Mouse (Mus musculus) gastrocnemius, postnatal 14 days (tissue): ENCODE measurements around the gene Acacb. TPM values are rescaled to one million over a fixed set of nuclear protein-coding genes. Genes with fewer than 3 reads are reported as not detected.
A peak's percentile ranks its signal among the peaks of the same experiment; 100 is the strongest.

Experiments used
- DNase-seq: peaks from one replicate; pipeline ENCODE4 v3.0.0; 2021; ENCODE audit warnings: mixed read lengths
- intact Hi-C: fragments of 180-260 bp; cut with DNase I; formaldehyde crosslinking; loops from one replicate; pipeline ENCODE4 v1.15.1; 2025; ENCODE audit warnings: low total_unique reads
- total RNA-seq, 2 experiments: library from RNA; stranded (reverse); gene quantifications; 2 replicates each; pipeline ENCODE4 v1.2.3; 2021

The Acacb gene
- total RNA-seq, 2 experiments from 2014 or later, result 66.4 to 98.1 TPM

DNA sequence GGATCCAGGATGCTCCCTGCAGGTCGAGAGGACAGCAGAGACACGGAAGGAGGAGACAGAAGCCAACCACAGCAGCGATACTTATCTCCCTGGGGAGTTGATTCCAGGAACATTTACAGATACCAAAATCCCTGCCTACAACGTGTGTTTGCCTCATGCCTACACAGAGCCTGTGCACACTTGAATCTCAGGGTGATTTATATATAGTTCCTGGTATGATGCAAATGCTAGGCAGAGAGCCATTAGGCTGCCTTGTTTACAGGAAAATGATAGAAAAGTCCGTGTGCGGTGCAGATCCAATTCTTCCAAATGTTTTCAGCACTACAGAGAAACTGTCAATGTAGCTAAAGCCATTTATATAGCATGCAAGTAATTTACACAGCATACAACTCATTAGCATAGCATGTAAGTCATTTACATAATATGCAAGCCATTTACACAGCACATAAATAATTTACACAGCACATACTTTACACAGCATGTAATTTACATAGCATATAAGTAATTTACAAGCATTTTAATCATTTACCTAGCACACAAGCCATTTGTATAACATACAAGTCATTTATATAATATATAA is 16.9 kb downstream of the Acacb start:
- intact Hi-C loops, result no loop called here
- no peak for DNase-seq

DNA sequence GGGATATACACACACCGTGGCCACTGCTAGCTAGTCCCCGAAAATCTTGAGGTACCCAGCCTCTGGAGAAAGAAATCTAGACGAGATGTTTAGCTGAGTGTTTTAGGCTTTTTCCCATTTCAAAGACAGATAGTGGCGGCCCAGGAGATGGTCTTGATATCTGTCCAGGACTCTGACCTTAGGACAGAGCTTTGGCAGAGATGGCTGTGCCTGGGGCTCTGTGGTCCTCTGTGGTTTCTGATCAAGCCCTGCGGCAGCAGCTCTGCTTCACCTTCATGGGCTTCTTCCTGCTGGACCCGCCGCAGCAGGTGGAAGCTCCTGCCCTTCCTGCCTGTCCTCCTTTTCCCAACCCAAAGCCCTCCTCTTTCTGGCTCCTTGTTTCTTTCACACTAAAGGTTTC is 24.0 kb downstream of the Acacb start:
- DNase-seq, result no peak
- intact Hi-C loops, result no loop called here

DNA sequence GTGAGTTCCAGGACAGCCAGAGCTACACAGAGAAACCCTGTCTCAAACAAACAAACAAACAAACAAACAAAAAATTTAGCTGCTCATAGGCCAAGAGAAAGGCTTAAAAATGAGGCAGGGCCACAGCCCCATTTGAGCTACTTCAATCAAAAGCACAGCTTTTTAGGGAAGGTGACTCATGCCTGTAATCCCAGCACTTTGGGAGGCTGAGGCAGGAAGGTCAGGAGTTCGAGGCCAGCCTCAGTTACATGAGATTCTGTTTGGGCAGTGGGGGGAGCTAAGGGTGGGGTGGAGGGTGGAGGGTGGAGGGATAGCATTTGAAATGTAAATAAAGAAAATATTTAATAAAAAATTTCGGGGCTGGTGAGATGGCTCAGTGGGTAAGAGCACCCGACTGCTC is 26.6 kb downstream of the Acacb start:
- intact Hi-C loops, result no loop called here
- DNase-seq, result no peak

DNA sequence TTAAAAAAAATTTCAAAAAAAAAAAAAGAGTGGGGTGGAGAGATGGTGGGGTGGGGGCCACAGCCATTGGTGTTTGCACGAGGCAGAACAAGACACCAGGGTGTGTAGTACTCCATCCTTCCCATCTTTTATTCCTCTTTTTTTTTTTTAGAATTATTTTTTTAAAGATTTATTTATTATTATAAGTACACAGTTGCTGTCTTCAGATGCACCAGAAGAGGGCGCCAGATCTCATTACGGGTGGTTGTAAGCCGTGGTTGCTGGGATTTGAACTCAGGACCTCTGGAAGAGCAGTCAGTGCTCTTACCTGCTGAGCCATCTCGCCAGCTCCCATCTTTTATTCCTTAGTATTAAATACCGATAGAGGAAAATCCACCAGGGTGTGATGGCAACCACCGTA is 27.1 kb downstream of the Acacb start:
- intact Hi-C loops, result no loop called here

DNA sequence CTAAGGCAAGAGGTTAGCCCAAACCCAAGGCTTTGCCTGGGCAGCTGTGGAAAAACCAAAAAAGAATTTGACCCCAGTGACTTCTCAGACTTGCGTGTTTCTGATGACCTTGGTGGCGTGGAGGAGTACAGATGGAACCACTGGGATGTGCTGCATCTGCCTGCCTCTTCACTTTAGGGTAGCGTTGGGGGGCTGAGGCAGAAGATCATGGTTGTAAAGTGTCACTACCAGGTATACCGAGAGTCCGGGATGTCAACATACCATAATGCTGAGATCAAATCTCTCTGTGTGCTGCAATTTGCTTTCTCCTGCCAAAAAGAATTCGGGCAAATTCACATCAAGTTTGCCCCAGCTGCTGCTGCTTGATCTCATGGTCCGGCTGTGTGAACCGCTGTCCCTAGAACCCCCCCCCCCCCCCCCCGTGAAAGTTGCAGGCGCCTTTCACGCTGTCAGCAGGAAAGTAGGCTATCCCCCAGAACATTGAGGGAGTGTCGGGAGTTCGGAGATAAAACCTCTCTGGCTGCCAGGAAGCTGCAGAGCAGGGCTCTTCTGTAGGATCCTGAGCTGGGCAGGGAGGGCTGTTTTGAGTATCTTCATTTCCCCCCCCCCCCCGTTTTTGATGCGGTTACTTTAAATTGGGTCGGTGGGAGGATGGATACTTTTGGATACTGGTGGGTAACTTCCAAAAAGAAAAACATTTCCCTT is 27.7 kb downstream of the Acacb start:
- no peak for DNase-seq
- intact Hi-C loops, result no loop called here

More for the DNA sequence above, 27.1 kb downstream of the Acacb start:
- DNase-seq, result no peak

DNA sequence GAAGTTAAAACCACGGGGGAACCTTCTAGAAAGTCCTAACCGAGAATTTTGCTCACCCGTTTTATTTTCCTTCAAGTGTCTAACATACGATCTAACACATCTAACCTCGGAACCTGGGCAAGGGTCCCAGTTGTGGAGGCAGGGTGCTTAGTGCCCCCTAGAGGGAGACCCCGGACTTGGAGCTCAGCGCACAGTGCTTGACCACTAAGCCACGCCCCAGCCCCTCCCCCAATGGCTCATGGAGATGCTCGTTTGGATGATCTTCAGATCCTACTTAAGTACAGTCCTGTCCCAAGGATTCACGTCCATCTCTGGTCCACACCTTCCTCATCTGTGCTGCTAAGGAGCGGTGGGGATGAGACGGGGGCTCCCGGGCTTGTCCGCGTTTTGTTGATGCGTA is 28.3 kb downstream of the Acacb start:
- intact Hi-C loops, result no loop called here
- peak; percentile 63 for DNase-seq

DNA sequence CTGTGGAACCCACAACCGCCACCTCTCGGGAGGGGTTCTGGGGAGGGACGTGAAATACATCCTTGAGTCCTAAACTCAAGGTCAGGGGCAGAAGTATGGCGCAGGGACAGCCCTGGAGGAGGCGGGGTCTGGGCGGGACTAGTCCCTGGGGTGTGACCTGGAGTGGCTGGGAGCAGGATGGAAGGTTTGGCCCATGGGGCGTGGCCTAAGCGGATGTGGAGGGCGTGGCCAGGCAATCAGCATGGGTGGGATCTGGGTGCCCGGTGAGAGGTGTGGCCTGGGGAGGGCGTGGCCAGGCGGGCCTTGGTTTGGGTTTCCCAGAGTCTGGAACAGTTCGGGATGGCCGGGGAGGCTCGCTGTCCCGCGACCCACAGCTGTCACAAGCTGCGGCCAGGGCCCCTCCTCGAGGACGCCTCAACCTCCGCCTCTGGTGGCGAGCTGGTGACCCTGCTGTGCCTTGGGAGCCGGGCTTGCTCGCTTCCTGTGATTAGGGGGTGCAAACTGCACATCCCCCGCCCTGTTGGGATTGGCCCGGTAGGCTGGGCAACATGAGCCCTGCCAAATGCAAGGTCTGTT is 29.3 kb downstream of the Acacb start:
- intact Hi-C loops, result no loop called here
- DNase-seq, result peak; percentile 97

DNA sequence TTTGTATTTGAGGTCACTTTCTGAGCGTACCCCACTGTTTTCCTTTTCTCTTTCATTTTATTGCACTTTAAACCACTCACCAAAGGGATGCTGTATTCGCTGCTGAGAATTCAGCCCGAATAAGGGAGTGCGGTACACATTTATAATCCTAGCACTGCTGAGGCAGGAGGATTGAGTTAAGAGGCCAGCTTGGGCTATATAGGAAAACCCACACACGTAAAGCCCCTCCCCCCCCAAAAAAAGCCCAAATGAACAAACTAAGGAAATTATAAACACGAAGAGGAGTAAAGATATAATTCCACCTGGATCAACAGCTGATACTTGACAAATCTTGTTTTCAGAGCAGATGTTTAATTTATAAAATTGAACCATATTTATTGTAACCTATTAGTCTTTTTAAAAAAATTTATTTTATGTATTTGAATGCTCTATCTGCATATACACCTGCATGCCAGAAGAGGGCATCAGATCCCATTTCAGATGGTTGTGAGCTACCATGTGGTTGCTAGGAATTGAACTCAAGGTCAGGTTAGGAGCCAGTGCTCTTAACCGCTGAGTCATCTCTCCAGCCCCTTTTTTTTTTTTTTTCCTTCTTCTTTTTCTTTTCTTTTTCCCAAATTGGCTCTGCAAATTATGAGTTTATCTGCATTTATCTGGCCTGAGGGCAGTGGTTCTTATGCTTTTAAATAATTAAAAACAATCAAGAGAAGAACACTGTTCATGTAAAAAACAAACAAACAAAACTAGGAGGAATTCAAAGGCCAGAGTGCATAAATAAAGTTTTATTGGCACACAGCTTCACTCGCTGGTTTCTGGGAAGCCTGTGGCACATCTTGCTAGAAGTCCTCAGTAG is 30.4 kb downstream of the Acacb start:
- DNase-seq, result no peak
- intact Hi-C loops, result no loop called here

DNA sequence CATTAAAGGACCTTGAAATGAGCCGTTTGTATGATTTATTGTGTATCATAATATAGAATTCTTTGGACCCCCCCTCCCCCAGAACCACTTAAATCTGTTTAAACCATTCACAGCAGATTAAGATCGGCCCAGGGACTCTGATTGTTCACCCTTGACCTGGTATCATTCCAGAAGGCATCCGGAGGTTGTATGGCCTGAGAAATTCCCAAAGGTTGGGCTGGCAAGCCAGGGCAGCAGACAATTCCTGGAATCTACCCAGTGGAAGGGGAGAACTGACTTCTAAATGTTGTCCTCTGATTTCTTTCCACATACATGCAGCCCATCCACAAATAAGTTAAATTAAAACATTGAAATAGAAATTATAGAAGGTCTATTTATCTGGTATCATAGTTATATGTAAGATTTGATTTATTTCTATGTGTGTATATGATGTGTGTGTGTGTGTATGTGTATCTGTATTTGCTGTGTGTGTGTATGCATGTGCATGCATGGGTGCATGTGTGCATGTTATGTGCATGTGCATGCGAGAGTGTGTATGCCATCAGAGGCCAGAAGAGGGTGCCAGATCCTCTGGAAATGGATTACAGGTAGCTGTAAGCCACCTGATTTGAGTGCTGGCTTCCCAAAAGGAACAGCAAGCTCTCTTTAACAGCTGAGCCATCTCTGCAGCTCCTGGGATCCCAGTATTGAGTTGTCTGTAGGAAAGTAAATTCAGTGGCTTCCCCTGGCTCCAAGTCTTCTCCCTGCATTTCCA is 31.8 kb downstream of the Acacb start:
- DNase-seq, result no peak
- intact Hi-C loops, result no loop called here

DNA sequence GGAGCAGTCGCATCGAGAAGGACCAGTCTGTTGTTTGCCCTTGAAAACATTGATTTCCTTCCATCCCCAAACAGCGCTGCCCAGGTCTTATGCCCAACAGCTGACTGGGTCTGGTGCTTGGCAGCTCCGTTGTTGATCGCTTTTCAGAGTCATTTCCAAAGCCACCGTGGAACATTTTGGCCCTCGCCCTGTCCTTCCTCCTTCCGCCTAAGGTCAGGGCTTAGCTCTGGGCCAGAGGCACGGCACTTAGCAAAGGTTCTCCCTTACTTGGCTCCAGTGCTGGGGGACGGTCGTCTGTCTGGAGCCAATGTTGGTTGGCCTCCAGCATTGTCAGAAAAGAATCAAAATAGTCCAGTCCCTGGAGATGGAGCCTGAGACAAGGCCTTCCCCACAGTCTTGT is 33.2 kb downstream of the Acacb start:
- intact Hi-C loops, result no loop called here
- peak; percentile 64 for DNase-seq

DNA sequence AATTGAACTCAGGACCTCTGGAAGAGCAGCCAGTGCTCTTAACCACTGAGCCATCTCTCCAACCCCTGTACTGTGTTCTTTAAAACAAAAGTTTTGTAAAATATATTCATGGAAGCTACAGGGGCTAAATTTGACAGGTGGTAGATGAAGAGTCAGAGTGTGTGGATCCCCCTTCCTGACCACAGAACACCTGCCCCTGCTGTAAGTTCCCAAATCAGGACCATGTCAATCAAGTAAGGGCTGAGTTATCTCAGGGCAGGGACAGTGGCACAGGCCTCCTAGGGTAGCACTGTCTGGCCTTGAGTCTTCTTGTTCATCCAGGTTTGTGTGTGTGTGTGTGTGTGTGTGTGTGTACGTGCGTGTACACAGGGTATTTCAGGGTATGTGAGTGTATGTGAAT is 37.2 kb downstream of the Acacb start:
- no peak for DNase-seq
- intact Hi-C loops, result no loop called here

DNA sequence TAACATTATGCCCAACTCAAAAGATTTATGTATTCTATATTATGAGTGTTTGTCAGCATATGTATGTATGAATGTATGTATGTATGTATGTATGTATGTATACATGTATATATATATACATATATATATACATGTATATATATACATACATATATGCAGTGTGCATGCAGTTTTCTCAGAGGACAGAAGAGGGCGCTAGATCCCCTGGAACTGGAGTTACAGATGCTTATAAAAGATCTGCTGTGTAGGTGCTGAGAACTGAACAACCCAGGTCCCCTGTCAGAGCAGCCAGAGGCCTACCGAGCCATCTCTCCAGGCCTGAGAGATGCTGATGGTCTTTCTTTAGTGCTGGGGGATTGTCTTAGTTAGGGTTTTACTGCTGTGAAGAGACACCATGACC is 40.8 kb downstream of the Acacb start:
- DNase-seq, result no peak
- intact Hi-C loops, result no loop called here

DNA sequence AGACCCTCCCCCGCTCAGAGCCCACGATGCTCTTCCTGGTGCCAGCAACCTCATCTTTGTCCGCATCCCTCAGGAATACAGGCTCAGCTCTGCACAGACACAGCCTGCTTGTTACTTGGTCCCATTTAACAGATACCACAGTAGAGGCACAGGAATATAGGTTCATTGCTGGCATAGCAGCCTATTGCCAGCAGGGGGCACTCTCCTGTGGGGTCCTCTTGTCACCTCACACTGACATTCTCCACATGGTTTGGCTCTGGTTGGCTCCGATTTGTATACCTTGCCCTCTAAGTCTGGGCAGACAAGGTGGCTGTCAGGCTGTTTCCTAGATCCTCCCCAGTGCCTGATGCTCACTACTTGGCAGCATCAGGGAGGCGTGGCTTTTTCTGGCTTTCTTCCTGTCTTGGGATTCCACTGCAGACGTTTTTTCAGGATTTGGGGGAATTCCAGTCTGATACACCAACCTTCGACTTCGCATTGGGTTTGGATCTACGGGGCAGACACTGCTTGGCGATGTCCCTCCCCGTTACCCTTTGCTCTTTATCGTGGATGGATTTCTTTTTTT is 42.6 kb downstream of the Acacb start:
- intact Hi-C loops, result no loop called here
- DNase-seq, result no peak

DNA sequence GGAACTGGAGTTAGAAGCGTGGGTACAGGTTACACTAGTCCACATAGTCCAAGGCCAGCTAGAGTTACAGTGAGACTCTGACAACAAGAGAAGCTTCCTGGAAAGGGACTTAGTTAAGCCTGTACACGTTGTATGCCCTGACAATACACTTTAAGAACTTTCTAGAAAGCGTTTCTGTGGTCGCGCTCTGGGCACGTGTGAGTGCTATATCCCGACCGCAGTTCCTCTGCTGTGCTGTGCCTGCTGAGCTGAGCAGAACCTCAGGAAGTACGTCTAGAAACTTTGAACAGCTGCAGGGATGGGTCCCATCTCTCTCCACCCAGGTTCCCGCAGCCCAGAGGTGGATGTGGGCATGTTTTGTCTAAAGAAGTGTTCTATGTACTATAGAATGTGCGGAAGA is 47.8 kb downstream of the Acacb start:
- intact Hi-C loops, result no loop called here
- no peak for DNase-seq

DNA sequence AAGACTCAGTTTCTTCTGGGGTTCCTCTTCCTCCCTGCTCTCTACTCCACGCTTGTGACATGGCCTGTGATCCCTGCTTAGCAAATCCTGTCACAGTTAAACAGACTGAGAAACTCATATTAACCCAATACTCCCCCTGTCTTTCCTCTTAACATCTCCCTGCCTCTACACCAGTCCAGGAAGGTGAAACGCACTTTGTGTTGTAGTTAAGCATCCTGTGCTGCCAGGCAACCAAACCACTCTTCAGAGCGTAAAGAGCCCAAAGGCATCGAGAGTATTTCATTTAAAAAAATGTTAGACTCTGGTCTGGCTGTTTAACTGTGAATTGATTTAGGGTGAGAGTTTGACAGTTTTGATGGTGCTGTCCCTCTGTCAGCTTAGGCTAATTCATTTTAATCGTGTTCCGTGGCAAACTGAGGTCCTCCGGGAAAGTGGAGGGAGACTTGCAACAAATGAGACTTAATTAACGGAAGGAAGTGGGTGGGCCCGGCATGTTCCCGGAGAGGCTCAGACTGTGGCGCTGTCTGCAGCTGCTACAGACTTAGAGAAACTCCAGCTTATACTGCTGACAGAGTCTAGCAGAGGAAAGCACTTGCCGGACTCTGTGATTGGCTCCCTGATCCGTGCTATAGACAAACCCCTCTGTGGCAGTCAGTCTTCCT is 52.9 kb downstream of the Acacb start:
- intact Hi-C loops, result no loop called here

DNA sequence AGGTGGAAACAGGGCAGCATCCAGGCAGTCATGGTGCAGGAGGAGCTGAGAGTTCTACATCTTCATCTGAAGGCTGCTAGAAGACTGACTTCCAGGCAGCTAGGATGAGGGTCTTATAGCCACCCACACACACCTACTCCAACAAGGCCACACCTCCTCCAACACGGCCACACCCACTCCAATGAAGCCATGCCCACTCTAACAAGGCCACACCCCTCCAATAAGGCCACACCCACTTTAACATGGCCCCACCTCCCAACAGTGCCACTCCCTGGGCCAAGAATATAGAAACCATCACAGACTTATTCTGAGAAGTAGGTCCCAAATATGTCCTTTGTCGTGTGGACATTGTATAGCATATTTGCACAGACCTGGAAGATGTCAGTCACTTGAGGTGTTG is 59.8 kb downstream of the Acacb start:
- intact Hi-C loops, result no loop called here
- no peak for DNase-seq

More for the DNA sequence above, 52.9 kb downstream of the Acacb start:
- DNase-seq, result no peak

DNA sequence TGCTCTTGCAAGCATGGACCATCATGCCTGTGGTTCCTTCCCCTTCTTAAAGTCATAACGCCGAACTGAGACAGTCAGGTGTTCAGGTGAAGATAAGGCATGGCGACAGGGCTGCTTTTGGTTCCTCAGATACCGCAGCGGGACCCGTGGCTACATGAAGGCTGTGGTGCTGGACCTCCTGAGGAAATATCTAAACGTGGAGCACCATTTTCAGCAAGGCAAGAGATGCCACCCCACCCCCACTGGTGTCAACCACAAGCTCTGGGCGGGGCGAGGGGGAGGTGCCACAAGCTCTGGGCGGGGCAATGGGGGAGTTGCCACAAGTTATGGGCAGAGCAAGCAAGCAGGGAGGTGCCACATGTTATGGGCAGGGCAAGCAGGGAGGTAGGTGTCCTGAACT is 66.8 kb downstream of the Acacb start:
- intact Hi-C loops, result no loop called here

DNA sequence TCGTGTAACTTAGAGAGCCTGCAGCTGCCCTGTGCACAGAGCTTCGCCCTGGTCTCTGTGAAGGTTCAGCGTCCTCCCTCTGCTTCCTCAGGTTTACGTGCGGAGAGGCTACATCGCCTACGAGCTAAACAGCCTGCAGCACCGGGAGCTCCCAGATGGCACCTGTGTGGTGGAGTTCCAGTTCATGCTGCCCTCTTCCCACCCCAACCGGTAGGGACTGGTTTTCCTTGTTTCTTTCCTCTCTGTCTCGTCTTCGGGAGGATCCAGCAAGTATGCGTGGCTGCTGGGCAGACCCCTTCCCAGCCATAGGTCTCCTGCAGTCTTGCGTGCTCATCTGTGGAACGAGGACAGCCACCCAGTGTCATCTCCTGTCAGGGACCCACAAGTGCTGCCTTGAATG is 72.4 kb downstream of the Acacb start:
- intact Hi-C loops, result no loop called here
- no peak for DNase-seq

More for the DNA sequence above, 66.8 kb downstream of the Acacb start:
- no peak for DNase-seq

DNA sequence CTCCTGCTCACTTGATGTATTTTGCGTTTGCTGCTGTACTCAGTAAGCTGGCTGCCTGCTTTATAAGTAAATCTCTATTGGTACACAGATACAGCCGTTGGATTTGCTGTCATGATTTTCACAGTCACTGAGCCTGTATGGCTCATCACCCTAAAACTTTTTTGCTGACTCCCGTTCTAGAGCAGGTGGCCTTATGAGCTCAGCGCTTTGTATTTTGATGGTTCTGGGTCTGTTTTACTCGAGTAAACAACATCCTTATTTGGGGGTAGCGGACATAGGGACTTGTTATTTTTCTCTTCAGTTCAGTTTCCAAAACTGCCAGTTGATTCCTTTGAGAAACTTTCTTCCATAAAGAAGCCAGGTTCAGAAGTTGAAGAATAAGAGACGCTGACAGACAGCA is 79.7 kb downstream of the Acacb start:
- intact Hi-C loops, result no loop called here
- no peak for DNase-seq
